Mouse (Mus musculus) hindbrain, embryonic 11.5 days (tissue): ENCODE data around the gene Zeb2. TPM values are rescaled to one million over a fixed set of nuclear protein-coding genes. Genes with fewer than 3 reads are reported as not detected.
"Not testable (repeated sequence)": the region's sequence is repeated elsewhere in the genome, so short reads cannot be mapped to it uniquely, and the experiment has no call there.

Source experiments
- ATAC-seq: fragments of 200-750 bp; cut with Nextera tagmentation; 2 replicates; pipeline ENCODE4 v1.8.0; 2017; ENCODE audit warnings: mild to moderate bottlenecking, moderate TSS enrichment, moderate library complexity; ENCODE audit not compliant: low FRiP score
- DNase-seq: peaks from one replicate; pipeline ENCODE4 v3.0.0-alpha.2; 2015; ENCODE audit warnings: low spot score
- H3K27ac ChIP-seq: fragments of 300-500 bp; sonication (generic); 2 replicates; pipeline ENCODE4 v1.5.1; 2014; ENCODE audit warnings: mild to moderate bottlenecking, low read depth, low read length
- H3K27me3 ChIP-seq: fragments of 300-500 bp; sonication (generic); 2 replicates; pipeline ENCODE4 v1.6.1; 2014; ENCODE audit warnings: mild to moderate bottlenecking, low read length, moderate library complexity, mixed read lengths; ENCODE audit not compliant: control insufficient read depth, insufficient read depth
- H3K36me3 ChIP-seq: fragments of 300-500 bp; sonication (generic); 2 replicates; pipeline ENCODE4 v1.6.1; 2014; ENCODE audit warnings: mild to moderate bottlenecking, low read length, moderate library complexity, mixed read lengths; ENCODE audit not compliant: control insufficient read depth, insufficient read depth
- H3K4me1 ChIP-seq: fragments of 300-500 bp; sonication (generic); replicated peaks from 2 replicates; pipeline ENCODE4 v1.6.1; 2014; ENCODE audit warnings: low read length, mixed read lengths; ENCODE audit not compliant: control insufficient read depth, insufficient read depth
- H3K4me2 ChIP-seq: fragments of 300-500 bp; sonication (generic); replicated peaks from 2 replicates; pipeline ENCODE4 v1.6.1; 2014; ENCODE audit warnings: mild to moderate bottlenecking, low read depth, low read length
- H3K4me3 ChIP-seq: fragments of 300-500 bp; sonication (generic); 2 replicates; pipeline ENCODE4 v1.5.1; 2014; ENCODE audit warnings: low read depth, low read length
- H3K9ac ChIP-seq: fragments of 300-500 bp; sonication (generic); 2 replicates; pipeline ENCODE4 v1.6.1; 2014; ENCODE audit warnings: low read depth, low read length
- H3K9me3 ChIP-seq: fragments of 300-500 bp; sonication (generic); 2 replicates; pipeline ENCODE4 v1.6.1; 2016; ENCODE audit warnings: low read length; ENCODE audit not compliant: control insufficient read depth
- WGBS: fragments of 180-500 bp; shearing (Covaris S2); extraction: QIAGEN DNeasy Blood & Tissue Kit; methylation state at CpG from one replicate; pipeline ENCODE4 v1.1.7; 2014; 5-methylcytosine and 5-hydroxymethylcytosine counted together
- polyA plus RNA-seq: library from polyadenylated mRNA; unstranded; fragments of >200 nt; fragmentation: Nextera tagmentation; extraction: Ambion mirVana; gene quantifications from 2 replicates; pipeline ENCODE4 v1.2.1, GENCODE M21; 2014

Gene Zeb2
- polyA plus RNA-seq, 1 experiment from 2014 or later: 58.8 TPM

- no peak for ATAC-seq
- 3% methylated on average over 6 of the region's 6 CpGs for WGBS
- peak overlapping the region; percentile 59 for H3K4me3 ChIP-seq
- peak overlapping the region; percentile 78 for H3K4me2 ChIP-seq
- no peaks in the 10 kb centered on the region for H3K27me3 ChIP-seq
- 0 out of 2 replicates have a peak overlapping the region, but pooled peaks have one; percentile 64 for H3K9ac ChIP-seq
- H3K27ac ChIP-seq: peak overlapping the region; percentile 93
- no peaks in the 10 kb centered on the region for H3K36me3 ChIP-seq
- H3K9me3 ChIP-seq: no peaks in the 10 kb centered on the region
- H3K4me1 ChIP-seq: no peaks in the 10 kb centered on the region
- no peak for DNase-seq
Observed at GRCm38 (mm10) chr2:45115211-45115610, 2.0 kb downstream of the Zeb2 start.

GRCm38 (mm10) chr2:45114596-45114995, 2.6 kb downstream of the Zeb2 start:
- 2% methylated on average over 2 of the region's 2 CpGs for WGBS
- DNase-seq (peak; percentile 43), ATAC-seq (no peak)
- Histone ChIP-seq H3K4me2 (peak overlapping the region; percentile 11; the same call in 1 of the 2 replicates), H3K9ac (no peak overlapping the region), H3K27me3 (no peaks in the 10 kb centered on the region), H3K4me1 (no peaks in the 10 kb centered on the region), H3K27ac (peak overlapping the region; percentile 93), H3K9me3 (no peaks in the 10 kb centered on the region), H3K4me3 (no peak overlapping the region), H3K36me3 (no peaks in the 10 kb centered on the region)

- H3K9me3 ChIP-seq: no peaks in the 10 kb centered on the region
- DNase-seq (no peak), ATAC-seq (no peak)
- no peak overlapping the region for H3K9ac ChIP-seq
- no peak overlapping the region for H3K4me2 ChIP-seq
- no peaks in the 10 kb centered on the region for H3K4me1 ChIP-seq
- H3K27me3 ChIP-seq: no peaks in the 10 kb centered on the region
- 14% methylated on average over 3 of the region's 3 CpGs for WGBS
- no peak overlapping the region for H3K27ac ChIP-seq
- H3K36me3 ChIP-seq: no peaks in the 10 kb centered on the region
- no peak overlapping the region for H3K4me3 ChIP-seq
Observed at GRCm38 (mm10) chr2:45113912-45114311, 3.3 kb downstream of the Zeb2 start.

- DNase-seq (peak; percentile 72), ATAC-seq (no peak)
- peak overlapping the region; percentile 33 for H3K4me2 ChIP-seq
- H3K9me3 ChIP-seq: no peaks in the 10 kb centered on the region
- no peaks in the 10 kb centered on the region for H3K27me3 ChIP-seq
- peak overlapping the region; percentile 98 for H3K9ac ChIP-seq
- H3K36me3 ChIP-seq: no peaks in the 10 kb centered on the region
- no peaks in the 10 kb centered on the region for H3K4me1 ChIP-seq
- peak overlapping the region; percentile 70 for H3K27ac ChIP-seq
- WGBS: under 1% methylated on average over 23 of the region's 25 CpGs
- H3K4me3 ChIP-seq: peak overlapping the region; percentile 90
Observed at GRCm38 (mm10) chr2:45112891-45113683, 4.1 kb downstream of the Zeb2 start.

- ATAC-seq: no peak
- WGBS: 4% methylated on average over 9 of the region's 9 CpGs
Observed at GRCm38 (mm10) chr2:45112021-45112747, 5.0 kb downstream of the Zeb2 start.

GRCm38 (mm10) chr2:45111571-45111970, 5.6 kb downstream of the Zeb2 start:
- H3K4me1 ChIP-seq: not testable (repeated sequence)

More at GRCm38 (mm10) chr2:45112021-45112747, 5.0 kb downstream of the Zeb2 start:
- peak overlapping the region; percentile 70 for H3K27ac ChIP-seq
- H3K4me3 ChIP-seq: peak overlapping the region; percentile 90
- H3K27me3 ChIP-seq: no peaks in the 10 kb centered on the region
- no peaks in the 10 kb centered on the region for H3K36me3 ChIP-seq
- H3K4me2 ChIP-seq: peak overlapping the region; percentile 33
- no peaks in the 10 kb centered on the region for H3K9me3 ChIP-seq
- 0 out of 2 replicates have a peak, but pooled peaks cover 3% of the 10 kb centered on the region for H3K4me1 ChIP-seq
- no peak for DNase-seq
- H3K9ac ChIP-seq: peak overlapping the region; percentile 98

GRCm38 (mm10) chr2:45110757-45111411, 6.3 kb downstream of the Zeb2 start:
- peak; percentile 15; the same call in 1 of the 2 replicates for ATAC-seq
- 0% methylated on average over 20 of the region's 20 CpGs for WGBS
- peak; percentile 81 for DNase-seq
- Histone ChIP-seq H3K9ac (peak overlapping the region; percentile 98), H3K27me3 (no peaks in the 10 kb centered on the region), H3K9me3 (no peaks in the 10 kb centered on the region), H3K36me3 (no peaks in the 10 kb centered on the region), H3K4me1 (0 out of 2 replicates have a peak, but pooled peaks cover 3% of the 10 kb centered on the region), H3K27ac (peak overlapping the region; percentile 98), H3K4me3 (peak overlapping the region; percentile 90), H3K4me2 (peak overlapping the region; percentile 73)

More at GRCm38 (mm10) chr2:45111571-45111970, 5.6 kb downstream of the Zeb2 start:
- Histone ChIP-seq H3K9ac (peak overlapping the region; percentile 98), H3K27ac (peak overlapping the region; percentile 98), H3K4me3 (peak overlapping the region; percentile 90), H3K4me2 (peak overlapping the region; percentile 73)
- not testable (repeated sequence) for H3K9me3 ChIP-seq, H3K36me3 ChIP-seq, H3K27me3 ChIP-seq, ATAC-seq
- DNase-seq: peak; percentile 33
- WGBS: 2% methylated on average over 3 of the region's 3 CpGs

- Histone ChIP-seq H3K27ac (peak overlapping the region; percentile 98), H3K4me2 (peak overlapping the region; percentile 73), H3K9me3 (no peaks in the 10 kb centered on the region), H3K4me3 (peak overlapping the region; percentile 90), H3K27me3 (no peaks in the 10 kb centered on the region), H3K36me3 (no peaks in the 10 kb centered on the region), H3K9ac (peak overlapping the region; percentile 98), H3K4me1 (0 out of 2 replicates have a peak, but pooled peaks cover 6% of the 10 kb centered on the region)
- DNase-seq (peak; percentile 72), ATAC-seq (peak; percentile 17)
- WGBS: under 1% methylated on average over 54 of the region's 54 CpGs
Observed at GRCm38 (mm10) chr2:45109951-45110756, 7.0 kb downstream of the Zeb2 start.
